Mouse (Mus musculus) Muller cell, postnatal 12 days (primary cell): ENCODE results near the gene Aym1.
"Not testable (repeated sequence)": the region's sequence is repeated elsewhere in the genome, so short reads cannot be mapped to it uniquely, and the experiment has no call there.

ENCODE experiments used
- DNase-seq: peaks from one replicate; pipeline ENCODE4 v3.0.0-alpha.2; 2015; ENCODE audit errors: inconsistent ontology term

The Aym1 gene

DNA sequence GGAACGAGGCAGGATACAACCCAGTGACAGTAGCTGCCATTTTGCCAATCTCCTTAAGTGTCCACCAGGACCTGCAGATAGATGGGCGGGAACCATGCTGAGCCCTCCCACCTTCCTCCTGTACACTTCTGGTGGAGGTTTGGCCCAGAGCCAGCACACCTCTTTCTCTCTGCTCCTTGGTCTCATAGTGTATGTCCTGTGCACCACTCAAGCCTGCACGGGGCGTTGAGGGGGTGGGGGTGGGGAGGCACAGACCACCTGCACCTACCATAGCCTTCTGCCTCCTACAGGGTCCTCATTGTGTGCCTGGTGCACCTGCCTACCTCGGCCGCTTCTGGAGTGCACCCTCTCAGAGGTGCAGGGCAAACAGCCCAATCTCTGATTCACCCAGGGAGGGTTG is 4.5 kb upstream of the Aym1 start:
- no peak for DNase-seq

DNA sequence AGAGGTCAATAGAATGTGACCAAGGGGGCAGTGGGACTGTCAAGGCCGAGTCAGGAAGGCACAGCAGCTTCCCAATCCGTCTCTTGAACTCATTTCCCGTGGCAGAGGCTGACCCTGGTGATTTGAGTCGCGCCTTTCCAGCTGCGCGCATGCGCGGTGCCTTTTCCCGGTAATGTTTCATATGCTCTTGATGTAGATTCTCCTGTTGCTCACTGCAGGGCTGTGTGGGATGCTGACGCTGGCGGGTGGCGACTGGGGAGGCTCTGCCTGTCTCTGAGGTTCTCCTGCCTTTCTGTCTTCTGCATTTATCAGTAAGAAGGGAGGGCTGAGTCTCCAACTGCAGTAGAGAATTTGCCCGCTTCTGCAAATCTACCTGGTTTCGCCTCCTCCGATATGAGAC is 2.8 kb upstream of the Aym1 start:
- DNase-seq, result no peak

DNA sequence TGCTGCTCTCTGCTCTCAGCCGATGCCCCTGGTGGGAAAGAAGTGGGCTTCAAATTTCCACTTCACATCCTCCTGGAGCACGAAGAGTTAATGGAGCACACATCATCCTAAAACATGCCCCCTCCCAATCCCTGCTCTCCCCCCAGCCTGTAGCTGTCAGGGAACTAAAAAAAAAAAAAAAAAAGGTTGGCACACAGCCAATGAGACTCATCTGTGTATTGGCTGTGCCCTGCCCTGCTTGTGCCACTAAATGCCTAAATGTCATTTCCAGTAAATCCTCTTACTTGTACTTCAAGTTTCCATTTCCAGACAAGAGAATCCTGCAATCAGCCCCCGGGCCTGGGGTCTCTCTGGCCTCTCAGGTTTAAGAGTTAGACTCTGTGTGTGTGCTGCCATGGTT is 562 bp downstream of the Aym1 start:
- no peak for DNase-seq

DNA sequence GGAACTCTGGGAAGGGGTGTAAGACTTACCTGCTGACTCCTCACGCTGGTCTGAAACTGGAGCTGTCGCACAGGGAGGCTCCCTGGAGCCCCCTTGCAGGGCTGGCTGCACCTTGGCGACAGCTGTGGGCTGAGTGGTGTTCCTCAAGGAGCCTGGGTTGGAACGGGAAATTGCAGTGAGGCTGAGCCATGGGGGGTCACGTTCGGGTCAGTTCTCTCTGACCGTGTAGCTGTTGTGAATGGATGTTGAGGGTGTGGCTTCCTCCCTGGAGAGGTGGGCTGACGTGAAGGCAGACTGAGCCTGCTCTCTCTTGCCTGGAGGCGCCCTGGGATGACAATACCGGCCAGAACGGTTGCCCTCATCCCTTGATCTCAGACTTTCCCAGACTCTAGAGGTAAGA is 1.7 kb downstream of the Aym1 start:
- DNase-seq, result no peak

DNA sequence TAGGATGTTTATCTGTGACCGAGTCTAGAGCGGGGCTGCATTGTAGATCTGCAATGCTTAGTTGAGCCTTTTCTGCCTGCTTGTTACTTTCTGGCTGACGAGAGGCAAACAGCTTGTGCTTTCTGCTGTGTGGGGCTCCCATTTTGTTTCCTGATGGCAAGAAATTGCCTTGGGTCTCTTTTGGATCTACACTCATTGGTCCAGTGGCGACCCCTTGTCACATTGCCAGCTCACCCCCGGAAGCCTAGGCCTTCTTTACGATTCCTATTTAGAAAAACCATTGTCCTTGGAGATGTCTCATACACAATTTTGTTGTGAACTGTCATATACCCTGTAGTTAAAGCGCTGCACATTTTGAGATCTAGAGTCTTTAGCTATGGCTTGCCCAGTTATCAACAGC is 4.2 kb downstream of the Aym1 start:
- DNase-seq, result no peak

DNA sequence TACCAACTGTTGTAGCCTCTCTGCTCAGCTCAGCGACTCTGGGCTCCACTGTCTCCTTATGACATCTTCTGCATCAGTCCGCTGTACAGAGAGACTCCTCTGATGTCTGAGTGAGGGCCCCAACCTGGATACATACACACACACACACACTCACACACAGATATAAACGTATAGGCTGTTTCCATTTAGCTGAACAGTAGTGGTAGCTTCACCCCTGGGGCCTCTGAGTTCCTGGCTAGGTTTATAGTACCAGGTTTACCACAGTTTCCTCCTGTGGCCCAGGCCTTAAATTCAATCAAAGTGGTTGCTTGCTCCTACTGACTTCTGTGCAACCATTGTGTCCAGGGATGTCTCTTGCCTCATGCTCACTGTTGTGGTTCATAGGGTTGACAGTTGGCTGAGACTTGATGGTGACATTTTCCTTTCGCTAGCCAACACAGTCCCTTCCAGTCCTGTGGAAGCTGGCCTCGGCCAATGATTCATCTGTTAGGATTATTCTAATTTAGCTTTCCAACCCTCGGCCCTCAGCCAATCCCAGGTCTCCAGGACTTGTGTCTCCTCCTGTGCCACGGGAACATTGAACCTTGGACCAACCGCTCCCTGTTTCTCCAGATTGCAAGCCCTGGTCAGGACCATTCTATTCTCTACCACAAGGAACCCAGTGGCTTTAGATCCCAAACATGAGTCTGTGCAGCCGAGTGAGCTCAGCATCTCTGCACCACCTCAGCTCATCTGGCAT is 5.3 kb downstream of the Aym1 start:
- DNase-seq, result no peak

- DNase-seq, result no peak
Measured at GRCm38 (mm10) chr5:113363177-113363576, 6.1 kb downstream of the Aym1 start.

DNA sequence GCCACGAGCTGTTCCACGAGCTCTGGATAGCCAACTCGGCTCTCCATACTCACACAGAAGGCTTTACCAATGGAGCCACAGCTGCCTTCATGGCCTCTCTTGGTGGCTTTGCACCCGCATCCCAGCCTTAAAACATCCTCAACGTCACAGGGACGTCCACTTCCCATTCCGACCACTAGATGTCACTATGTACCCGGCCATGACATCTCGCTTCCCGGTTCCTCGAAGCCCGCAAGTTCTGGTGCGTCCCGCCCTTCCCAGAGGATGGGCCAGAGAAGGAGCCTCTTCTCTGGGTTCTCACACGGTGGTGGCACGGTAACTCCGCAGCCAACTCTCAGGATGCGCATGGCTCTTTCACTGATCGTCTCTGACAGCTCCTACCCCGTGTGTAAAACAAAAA is 8.8 kb downstream of the Aym1 start:
- peak; percentile 50 for DNase-seq

DNA sequence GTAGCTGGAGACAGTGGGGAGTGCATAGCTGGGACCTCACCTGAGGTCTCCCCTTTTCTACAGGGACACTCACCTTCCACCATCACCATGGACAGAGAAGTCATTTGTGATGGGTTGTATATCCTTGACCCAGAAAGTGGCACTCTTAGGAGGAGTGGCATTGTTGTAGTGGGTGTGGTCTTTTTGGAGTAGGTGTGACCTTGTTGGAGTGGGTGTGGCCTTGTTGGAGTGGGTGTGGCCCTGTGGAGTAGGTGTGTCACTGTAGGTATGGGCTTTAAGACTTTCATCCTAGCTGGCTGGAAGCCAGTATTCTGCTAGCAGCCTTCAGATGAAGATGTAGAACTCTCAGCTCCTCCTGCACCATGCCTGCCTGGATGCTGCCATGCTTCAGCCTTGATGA is 10.6 kb downstream of the Aym1 start:
- DNase-seq, result not testable (repeated sequence)

GRCm38 (mm10) chr5:113369262-113369868 is 12.3 kb downstream of the Aym1 start:
- DNase-seq, result no peak

DNA sequence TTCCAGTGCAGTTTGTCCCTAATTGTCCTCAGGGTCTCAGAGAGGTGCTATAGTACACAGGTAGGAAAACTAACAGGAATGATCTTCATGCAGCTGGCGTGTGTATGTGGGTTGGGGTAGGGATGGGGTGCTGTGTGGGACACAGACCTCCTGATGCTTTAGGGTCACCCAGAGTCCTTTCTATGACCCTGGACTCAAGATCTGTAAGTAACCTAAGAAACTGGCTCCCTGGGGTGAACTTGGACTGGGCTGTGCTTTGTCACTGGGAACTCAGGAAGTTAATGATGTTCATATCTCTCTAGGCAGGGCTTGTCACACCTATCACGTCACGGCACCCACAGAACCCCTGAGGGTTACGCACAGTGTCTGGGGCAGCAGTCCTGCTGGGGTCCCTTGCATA is 15.4 kb downstream of the Aym1 start:
- DNase-seq, result no peak

DNA sequence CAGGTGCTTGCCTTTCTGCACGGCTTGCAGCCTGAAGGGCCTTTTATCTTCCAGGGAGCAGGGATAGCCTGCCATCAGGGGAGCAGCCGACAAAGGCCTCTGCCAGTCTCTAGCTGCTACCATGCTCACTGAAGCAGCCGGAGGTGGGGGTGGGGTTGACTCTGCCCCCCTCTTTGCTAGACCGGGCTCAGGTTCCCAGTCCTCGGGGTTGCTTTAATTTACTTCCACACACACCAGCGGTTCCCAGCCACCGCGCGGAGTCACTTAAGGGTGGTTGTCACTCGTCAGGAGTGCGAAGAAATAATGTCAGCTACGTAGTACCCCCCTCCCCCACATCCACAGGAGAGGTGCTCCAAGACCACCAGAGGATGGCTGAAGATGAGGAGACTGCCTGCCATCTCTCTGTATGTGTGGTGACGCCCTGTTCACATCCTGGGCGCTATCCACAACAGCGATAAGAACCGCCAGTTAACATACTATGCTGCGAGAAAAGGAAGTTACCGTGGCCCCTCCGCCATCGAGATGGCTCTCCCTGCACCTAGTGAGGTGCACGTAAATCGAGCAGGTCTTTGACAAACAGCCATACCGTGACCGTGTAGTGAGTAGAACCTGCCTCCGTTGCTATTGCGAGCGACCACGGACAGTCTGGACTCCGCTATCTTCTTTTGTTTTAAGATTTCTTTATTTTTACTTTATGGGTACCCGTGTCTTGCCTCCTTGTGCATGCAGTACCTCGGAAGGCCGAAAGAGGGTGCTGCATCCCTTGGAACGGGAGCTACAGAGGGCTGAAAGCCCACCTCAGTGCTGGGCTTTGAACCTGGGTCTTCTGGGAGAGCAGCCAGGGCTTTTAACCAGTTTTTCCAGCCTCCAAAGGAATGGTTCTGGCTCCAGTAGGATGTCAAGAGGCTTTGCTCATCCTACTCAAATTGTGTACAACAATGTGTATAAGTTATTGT is 16.2 kb downstream of the Aym1 start:
- peak; percentile 16 for DNase-seq

- DNase-seq, result no peak
Measured at GRCm38 (mm10) chr5:113374290-113374689, 17.2 kb downstream of the Aym1 start.

GRCm38 (mm10) chr5:113375783-113376182 is 18.7 kb downstream of the Aym1 start:
- DNase-seq, result no peak

DNA sequence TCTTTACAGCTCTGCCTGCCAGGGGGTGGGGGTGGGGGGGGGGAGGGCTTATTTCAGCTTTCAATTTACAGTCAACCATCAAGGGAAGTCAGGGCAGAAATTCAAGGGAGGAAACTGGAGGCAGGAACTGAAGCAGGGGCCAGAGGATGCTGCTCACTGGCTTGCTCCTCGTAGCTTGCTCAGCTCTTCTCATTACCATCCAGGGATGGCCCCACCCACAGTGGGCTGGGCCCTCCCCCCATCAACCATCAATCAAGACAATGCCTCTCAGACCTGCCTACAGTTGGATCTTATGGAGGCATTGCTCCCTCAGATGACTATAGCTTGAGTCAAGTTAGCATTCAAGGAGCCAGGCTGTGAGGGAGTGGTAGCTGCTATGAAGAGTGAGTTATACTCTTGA is 19.2 kb downstream of the Aym1 start:
- DNase-seq, result no peak

DNA sequence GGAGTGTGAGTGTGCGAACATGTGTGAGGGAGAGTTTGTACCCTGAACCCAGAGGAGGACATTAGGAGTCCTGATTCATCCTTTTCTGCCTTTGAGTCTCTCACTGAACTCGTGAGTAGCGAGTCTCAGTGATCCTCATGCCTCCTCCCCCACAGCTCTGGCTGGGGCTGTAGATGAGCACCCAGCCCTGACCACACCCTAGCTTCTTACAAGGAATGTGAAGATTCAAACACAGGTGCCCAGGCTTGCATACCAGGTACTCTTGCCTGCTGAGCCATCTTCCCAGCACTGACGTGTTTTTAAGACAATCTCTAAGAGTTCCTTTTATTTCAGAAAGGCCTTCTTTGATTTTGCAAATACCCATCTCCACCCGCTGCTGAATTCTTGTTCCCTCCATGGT is 22.3 kb downstream of the Aym1 start:
- no peak for DNase-seq

GRCm38 (mm10) chr5:113380553-113380952 is 23.5 kb downstream of the Aym1 start:
- DNase-seq, result no peak

GRCm38 (mm10) chr5:113382580-113382979 is 25.5 kb downstream of the Aym1 start:
- DNase-seq, result no peak

DNA sequence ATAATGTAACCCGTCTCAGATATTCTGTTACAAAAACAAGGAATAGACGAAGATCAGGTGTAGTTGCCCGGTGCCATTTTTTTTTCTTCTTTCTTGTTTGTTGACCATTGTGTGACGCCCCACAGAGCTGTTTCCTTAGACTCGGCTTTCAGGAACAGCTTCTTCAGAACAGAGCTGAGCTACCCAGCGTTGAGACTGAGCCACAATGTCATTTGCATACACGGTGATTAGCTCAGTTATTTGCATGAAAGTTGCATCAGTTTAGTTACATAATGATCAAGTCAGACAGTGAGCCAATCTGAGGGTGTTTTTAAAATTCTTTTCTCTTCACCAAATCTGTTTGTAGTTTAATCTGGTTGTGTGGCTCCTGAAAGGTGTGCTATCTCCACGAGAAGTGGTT is 36.7 kb downstream of the Aym1 start:
- DNase-seq, result no peak

DNA sequence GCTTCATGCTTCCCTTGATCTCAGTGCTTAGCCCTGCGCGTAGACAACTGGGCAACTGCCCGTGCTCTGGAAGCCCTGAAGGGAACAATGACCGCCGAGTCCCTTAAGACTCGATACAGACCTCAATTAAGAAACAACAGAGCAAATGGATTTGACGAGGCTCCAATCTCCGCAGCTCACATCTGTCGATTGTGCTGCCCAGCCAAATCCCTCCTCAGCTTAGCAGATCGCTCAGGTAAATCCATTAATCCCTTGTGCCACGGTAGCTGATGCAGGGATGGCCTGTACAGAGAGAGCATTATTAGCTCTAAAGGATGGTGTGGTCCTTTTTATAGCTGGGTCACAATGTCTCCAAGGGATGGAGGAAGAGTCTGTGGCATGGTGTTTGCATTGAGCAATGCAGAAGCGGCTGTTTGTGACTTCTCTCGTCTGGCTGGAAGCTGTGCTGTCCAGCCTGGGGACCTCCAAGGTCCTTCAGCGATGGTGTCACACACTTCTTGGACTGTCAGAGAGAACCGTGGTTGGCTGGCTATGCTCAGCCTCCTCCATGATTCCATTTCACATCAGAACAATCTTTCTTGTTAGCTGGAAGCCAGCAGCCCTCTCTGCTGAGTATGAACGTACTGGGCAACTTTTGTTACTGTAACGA is 39.3 kb downstream of the Aym1 start:
- no peak for DNase-seq

GRCm38 (mm10) chr5:113397443-113398317 is 40.6 kb downstream of the Aym1 start:
- no peak for DNase-seq
